Mouse (Mus musculus) embryonic facial prominence, embryonic 11.5 days (tissue): ENCODE results near the gene Adamts1. TPM values are rescaled to one million over a fixed set of nuclear protein-coding genes. Genes with fewer than 3 reads are reported as not detected.

Experiments
- polyA plus RNA-seq: library from polyadenylated mRNA; unstranded; fragments of >200 nt; fragmentation: Nextera tagmentation; extraction: Ambion mirVana; gene quantifications from 2 replicates; pipeline ENCODE4 v1.2.1, GENCODE M21; 2014

Adamts1 gene
- polyA plus RNA-seq, 1 experiment from 2014 or later = 25.1 TPM

Other genes starting within 250 kb of the Adamts1 start
- 2.5 and 2.9 TPM in 2 replicates for gene Cyyr1, start 249.7 kb downstream of the Adamts1 start, polyA plus RNA-seq
- 1.6 and 1.7 TPM in 2 replicates for gene Adamts5, start 98.7 kb upstream of the Adamts1 start, polyA plus RNA-seq